Mouse (Mus musculus) splenic B cell, adult 2 months (primary cell): ENCODE measurements around the gene Fxr2.

Experiments
- DNase-seq: peaks from one replicate; pipeline ENCODE4 v3.0.0-alpha.2; 2011; ENCODE audit warnings: low read depth, low spot score
- H3K27me3 ChIP-seq: 2 replicates; pipeline ENCODE4 v1.6.1; 2012; ENCODE audit warnings: mild to moderate bottlenecking, low read length, moderate library complexity, mixed read lengths; ENCODE audit not compliant: control insufficient read depth, poor library complexity, insufficient read depth, severe bottlenecking
- H3K36me3 ChIP-seq: 2 replicates; pipeline ENCODE4 v1.6.1; 2012; ENCODE audit warnings: mild to moderate bottlenecking, low read length, moderate library complexity, mixed read lengths; ENCODE audit not compliant: control insufficient read depth, poor library complexity, insufficient read depth, severe bottlenecking

Gene Fxr2

GRCm38 (mm10) chr11:69661221-69661881 lies 28.6 kb downstream of the Fxr2 start:
- Histone ChIP-seq H3K36me3 (0 out of 2 replicates have a peak, but pooled peaks cover 4% of the 10 kb centered on the region), H3K27me3 (no peaks in the 10 kb centered on the region)
- DNase-seq: no peak

GRCm38 (mm10) chr11:69662213-69662966 lies 29.6 kb downstream of the Fxr2 start, which contains the start of gene Mpdu1:
Gene Mpdu1, minus strand, starts transcription at chr11:69662642.
- Histone ChIP-seq H3K27me3 (no peaks in the 10 kb centered on the region), H3K36me3 (peaks cover 4% of the 10 kb centered on the region; the same call in 1 of the 2 replicates)
- peak; percentile 97 for DNase-seq

GRCm38 (mm10) chr11:69662967-69663671 lies 30.3 kb downstream of the Fxr2 start:
- Histone ChIP-seq H3K36me3 (peaks cover 10% of the 10 kb centered on the region; the same call in 1 of the 2 replicates), H3K27me3 (no peaks in the 10 kb centered on the region)
- no peak for DNase-seq

GRCm38 (mm10) chr11:69663795-69664194 lies 31.0 kb downstream of the Fxr2 start:
- peaks cover 10% of the 10 kb centered on the region; the same call in 1 of the 2 replicates for H3K36me3 ChIP-seq
- no peak for DNase-seq
- no peaks in the 10 kb centered on the region for H3K27me3 ChIP-seq

- Histone ChIP-seq H3K27me3 (no peaks in the 10 kb centered on the region), H3K36me3 (peaks cover 15% of the 10 kb centered on the region)
- no peak for DNase-seq
Observed at GRCm38 (mm10) chr11:69664841-69665240, 32.1 kb downstream of the Fxr2 start.

- Histone ChIP-seq H3K36me3 (peaks cover 15% of the 10 kb centered on the region), H3K27me3 (no peaks in the 10 kb centered on the region)
- no peak for DNase-seq
Observed at GRCm38 (mm10) chr11:69665457-69665960, 32.7 kb downstream of the Fxr2 start.

GRCm38 (mm10) chr11:69665961-69666664 lies 33.3 kb downstream of the Fxr2 start, which contains the start of gene Cd68:
Gene Cd68, minus strand, starts transcription at chr11:69666153.
- peak; percentile 91 for DNase-seq
- peaks cover 15% of the 10 kb centered on the region for H3K36me3 ChIP-seq

GRCm38 (mm10) chr11:69666665-69667005 lies 33.8 kb downstream of the Fxr2 start:
- no peaks in the 10 kb centered on the region for H3K27me3 ChIP-seq
- no peak for DNase-seq
- H3K36me3 ChIP-seq: peaks cover 15% of the 10 kb centered on the region

More at GRCm38 (mm10) chr11:69665961-69666664, 33.3 kb downstream of the Fxr2 start, which contains the start of gene Cd68:
- no peaks in the 10 kb centered on the region for H3K27me3 ChIP-seq

- Histone ChIP-seq H3K36me3 (peaks cover 15% of the 10 kb centered on the region), H3K27me3 (no peaks in the 10 kb centered on the region)
- DNase-seq: peak; percentile 97
Observed at GRCm38 (mm10) chr11:69670786-69671725, 38.3 kb downstream of the Fxr2 start.

GRCm38 (mm10) chr11:69671726-69672124 lies 38.9 kb downstream of the Fxr2 start:
- Histone ChIP-seq H3K36me3 (peaks cover 20% of the 10 kb centered on the region), H3K27me3 (no peaks in the 10 kb centered on the region)
- no peak for DNase-seq

- DNase-seq: peak; percentile 100
- no peaks in the 10 kb centered on the region for H3K27me3 ChIP-seq
- H3K36me3 ChIP-seq: peaks cover 20% of the 10 kb centered on the region
Observed at GRCm38 (mm10) chr11:69672211-69672706, 39.5 kb downstream of the Fxr2 start, which contains the start of gene Eif4a1. Gene Eif4a1, minus strand, starts transcription at chr11:69672423.

GRCm38 (mm10) chr11:69679144-69679543 lies 46.4 kb downstream of the Fxr2 start:
- Histone ChIP-seq H3K27me3 (no peaks in the 10 kb centered on the region), H3K36me3 (peaks cover 10% of the 10 kb centered on the region)
- DNase-seq: no peak

- Histone ChIP-seq H3K36me3 (peaks cover 10% of the 10 kb centered on the region), H3K27me3 (no peaks in the 10 kb centered on the region)
- DNase-seq: no peak
Observed at GRCm38 (mm10) chr11:69680136-69680855, 47.5 kb downstream of the Fxr2 start.
